Mouse (Mus musculus) cerebellum, adult 9-10 months (tissue): ENCODE measurements around the gene Tysnd1.

Source experiments
- DNase-seq: peaks from one replicate; pipeline ENCODE4 v3.0.0; 2022

The Tysnd1 gene

GRCm38 (mm10) chr10:61741306-61741705, 46.0 kb downstream of the Tysnd1 start:
- DNase-seq = no peak

DNA sequence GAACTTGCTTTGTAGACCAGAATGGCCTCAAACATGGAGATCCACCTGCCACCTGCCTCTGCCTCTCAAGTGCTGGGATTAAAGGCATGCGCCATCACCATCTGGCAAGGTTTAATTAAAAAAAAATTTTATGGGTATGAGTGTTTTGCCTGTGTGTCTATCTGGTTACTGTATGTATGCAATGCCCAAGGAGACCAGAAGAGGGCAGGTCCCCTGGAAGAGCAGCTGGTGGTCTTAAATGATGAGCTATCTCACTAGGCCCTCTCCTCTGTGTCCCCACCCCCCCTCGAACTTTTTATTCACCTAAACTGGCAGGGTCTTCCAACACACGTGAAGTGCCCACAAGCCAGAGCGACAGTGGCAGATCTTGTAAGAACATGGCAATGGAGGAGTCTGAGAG, 46.6 kb downstream of the Tysnd1 start:
- DNase-seq = no peak

GRCm38 (mm10) chr10:61742336-61742735, 47.0 kb downstream of the Tysnd1 start:
- DNase-seq = no peak

GRCm38 (mm10) chr10:61745133-61745532, 49.8 kb downstream of the Tysnd1 start:
- no peak for DNase-seq

DNA sequence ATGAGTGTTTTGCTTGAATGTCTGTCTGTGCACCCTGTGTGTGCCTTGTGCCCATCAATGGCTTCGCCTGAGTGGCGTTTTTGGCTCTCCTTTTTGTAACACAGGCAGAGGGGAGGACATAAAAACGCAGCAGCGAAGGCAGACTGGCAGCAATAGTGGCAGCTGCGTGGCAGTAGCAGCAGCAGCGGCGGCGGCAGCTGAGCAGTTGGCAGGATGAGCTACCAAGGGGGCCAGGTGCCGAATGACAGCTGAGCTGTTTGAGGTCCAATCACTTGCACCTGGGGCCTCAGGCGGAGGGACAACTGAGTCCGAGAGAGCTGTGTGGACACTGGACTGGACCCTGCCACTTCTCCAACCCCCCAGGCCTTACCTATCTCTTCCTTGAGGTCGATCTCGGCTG, 52.0 kb downstream of the Tysnd1 start:
- no peak for DNase-seq

GRCm38 (mm10) chr10:61750014-61750413, 54.7 kb downstream of the Tysnd1 start:
- DNase-seq = no peak

DNA sequence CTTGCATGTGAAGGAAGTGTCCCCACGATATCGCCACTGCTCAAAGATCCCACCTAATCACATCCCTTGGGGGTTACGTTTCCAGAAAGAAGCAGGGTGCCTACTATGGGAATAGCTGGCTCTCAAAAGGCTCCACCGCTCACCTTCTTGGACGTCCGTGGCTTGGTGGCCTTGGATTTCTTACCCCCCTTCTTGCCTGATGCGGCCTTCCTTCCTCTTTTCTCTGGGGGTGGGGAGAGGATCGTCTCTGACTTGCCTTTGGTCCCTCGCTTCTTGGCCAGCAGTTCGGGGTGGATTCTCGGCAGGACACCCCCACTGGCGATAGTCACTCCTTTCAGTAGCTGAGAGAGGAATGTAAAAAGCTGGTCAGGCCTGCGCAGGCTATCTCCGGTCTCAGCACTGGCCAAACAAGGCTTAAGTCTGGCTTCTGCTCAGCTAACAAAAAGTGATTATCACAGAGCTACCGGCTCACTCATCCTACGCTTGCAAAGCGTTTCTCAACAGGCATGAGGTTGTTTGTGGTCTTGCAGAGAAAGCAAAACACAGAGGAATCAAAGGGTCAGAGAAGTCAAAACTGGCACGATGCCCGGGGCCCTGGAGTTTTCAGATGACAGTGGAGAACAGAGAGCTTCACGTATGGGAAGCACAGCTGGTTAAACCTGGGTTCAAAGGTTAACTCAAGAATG, 56.4 kb downstream of the Tysnd1 start:
- no peak for DNase-seq
